Mouse (Mus musculus) activated CD4-positive, CD25-positive, alpha-beta regulatory T cell, adult 4 months (primary cell): ENCODE measurements around the gene Cox17. TPM values are rescaled to one million over a fixed set of nuclear protein-coding genes. Genes with fewer than 3 reads are reported as not detected.

Experiments used
- ATAC-seq: one replicate; pipeline ENCODE4 v1.8.0; 2017
- polyA plus RNA-seq, 2 experiments: library from polyadenylated mRNA; unstranded; fragments of 100-300 nt; shearing (Covaris generic); gene quantifications; one replicate each; pipeline ENCODE4 v1.2.1; 2017

The Cox17 gene
- polyA plus RNA-seq, 2 experiments from 2014 or later, result 254 to 296 TPM

DNA sequence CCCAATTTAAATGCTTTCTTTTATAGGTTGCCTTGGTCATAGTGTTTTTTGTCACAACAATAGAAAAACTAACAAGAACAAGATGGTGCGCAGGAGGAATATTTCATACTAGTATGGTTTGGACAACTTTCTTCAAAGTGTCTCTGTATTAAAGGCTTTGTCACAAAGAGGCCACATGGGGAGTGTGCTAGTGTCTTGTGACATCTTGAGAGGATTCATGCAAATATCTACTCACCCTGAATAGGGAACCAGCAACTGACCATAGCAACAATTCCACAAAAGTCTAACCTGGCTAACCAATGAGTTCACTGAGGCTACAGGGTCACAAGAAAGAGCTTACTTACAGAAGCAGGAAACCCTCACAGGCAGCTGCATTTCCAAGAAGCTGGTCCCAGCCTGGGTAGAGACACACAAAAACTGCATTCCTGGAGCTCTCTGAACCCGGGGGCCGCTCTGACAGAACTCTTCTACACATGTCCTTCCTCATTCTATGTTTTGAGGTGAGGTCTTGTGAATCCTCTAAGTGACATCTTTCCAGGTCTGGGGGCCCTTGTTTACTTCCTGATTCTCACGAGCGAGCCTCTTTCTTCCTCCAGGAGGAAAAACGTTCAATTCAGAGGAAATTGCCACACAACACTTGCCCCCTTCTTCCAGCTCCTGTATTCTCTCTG, 48.4 kb downstream of the Cox17 start:
- no peak for ATAC-seq

DNA sequence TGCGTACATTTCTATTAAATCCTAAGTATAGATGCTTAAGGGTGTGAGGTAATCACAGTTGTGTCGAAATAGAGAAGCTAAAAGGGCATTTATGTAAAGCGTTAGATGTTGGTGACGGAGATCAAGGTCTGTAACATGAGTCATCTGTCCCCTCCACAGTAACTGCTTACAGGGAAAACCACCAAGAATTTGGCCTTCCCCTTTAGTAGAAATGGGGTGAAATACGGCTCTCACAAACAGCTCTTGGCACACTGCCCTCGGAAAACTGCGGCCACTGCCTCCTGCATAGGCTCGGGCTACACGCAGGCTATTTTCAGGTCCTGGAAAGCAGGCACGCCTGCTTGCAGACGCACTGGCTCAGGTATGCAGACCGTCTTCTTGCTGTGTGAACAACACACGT, 49.4 kb downstream of the Cox17 start:
- no peak for ATAC-seq

DNA sequence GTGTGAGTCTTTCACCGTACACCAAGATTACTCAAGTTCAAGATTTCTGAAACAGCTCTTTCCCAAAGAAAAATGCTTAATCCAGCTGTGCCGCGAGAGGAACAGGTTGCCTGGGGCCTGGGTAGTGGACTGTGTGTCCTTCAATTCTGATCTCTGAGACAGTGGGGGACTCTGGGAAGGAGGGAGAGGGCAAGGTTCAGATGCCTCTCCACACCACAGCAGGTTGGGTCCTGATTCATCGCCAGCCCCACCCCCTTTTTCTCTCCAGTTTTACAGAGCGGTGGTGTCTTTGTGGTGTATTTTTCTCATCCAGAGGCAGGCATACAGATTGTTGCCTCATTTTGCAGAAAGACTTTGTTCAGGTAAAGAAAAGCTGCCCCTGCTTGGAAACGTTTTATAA, 51.5 kb downstream of the Cox17 start:
- ATAC-seq, result no peak

DNA sequence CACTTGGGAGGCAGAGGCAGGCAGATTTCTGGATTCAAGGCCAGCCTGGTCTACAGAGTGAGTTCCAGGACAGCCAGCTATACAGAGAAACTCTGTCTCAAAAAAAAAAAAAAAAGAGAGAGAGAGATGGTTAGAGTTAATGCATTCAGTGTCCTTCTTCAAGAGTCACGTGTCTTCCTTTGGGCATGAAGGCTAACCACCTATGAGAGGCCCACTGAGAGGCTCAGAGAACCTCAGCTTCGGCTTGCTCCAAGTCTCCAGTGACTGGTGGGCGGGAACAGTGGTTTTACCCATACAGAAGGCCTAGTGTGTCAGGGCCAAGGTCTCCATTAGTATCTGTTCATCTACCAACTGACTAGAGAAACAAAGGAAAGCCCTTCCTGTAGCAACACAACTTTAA, 52.3 kb downstream of the Cox17 start:
- no peak for ATAC-seq

DNA sequence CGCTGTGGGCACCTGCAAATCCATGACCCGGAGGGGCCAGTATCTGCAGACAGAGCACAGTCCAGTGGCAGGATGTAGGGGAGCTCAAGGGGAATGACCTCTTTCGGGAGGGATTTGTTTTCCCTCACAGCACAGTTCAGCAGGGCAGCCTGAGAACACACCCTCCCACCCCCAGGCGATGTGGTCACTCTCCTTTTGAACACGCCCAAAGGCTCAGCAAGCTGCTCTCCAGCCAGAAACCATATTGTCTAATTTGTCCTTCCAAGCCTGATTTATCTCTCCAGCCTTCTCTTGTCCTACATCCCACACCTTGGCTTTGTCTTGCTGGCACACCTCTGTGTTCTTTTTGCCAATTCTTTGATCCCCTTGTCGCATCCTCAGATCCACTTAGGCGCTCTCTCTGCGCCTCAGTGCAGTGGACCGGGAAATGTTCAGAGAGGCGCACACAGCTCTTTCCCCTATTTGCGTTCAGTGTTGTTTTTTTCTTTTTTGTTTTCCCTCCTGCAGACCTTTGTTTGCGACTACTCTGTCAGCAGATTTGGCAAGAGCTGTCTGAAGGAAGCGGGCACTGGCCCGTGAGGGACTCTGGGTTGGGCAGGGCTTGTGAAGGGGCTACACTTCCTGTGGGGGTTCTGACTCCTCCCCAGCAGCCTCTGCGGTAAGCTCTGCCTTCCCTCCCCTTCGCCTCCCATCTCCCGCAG, 52.9 kb downstream of the Cox17 start:
- ATAC-seq, result peak; percentile 32

DNA sequence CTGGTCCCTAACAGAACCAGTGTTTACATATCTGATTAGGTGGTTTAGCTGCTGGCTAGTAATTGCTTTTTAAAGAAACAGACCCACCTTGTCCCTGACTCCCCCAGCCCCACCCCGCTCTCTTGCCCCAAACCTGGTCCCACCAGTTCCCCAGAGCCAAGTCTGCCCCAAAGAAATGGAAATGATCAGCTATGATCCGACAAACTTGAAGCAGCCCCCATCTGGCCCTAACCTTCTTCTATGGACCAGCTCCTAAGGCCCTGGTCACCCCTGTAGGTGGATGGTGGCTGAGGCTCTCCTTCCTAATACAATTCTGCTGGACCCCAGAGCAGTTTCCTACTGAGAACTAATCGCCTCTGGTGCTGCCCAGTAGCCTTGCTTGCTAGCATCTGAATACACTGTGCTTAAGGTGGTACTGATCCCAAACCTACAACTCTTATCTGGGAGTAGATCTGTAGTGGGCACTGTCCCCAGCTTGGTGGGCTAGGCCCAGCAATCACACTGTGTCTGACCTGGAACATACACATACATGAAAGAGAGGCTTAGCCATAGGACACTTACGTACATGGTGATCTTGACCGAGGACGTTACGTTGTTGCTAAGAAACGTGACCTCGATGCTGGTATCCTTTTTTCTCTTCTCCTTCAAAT, 53.6 kb downstream of the Cox17 start:
- ATAC-seq, result no peak

DNA sequence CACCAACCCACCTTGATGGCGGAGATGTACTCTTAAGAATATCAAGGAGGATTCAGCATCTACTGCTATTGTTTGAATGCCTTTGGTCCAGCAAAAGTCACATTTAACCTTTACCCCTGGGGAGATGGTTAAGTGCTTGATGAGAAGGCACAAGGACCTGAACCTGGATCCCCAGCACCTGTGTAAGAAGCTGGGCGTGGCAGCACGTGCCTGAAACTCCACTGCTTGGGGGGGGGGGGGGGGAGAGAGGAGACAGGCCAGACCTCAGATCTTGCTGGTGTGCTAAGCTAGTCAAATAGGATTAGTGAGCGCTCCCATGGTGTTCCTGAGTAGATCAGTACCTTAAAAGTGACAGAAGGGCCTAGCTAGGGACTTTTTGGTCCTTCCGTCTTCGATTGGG, 54.7 kb downstream of the Cox17 start:
- ATAC-seq, result no peak

Other genes with a start within 250 kb of the Cox17 start
- gene Nr1i2, start 52.2 kb upstream of the Cox17 start, polyA plus RNA-seq, result not detected
- under 1 TPM in 1 of 2 experiments, not detected in 1; 0.61 TPM for gene Maats1, start 4.8 kb upstream of the Cox17 start, polyA plus RNA-seq
- not detected for gene Gm21987, start within 50 bp of the Cox17 start, polyA plus RNA-seq
- gene Popdc2, start 15.2 kb downstream of the Cox17 start, polyA plus RNA-seq, result 1 to 10 TPM; 5.8 to 6.1 TPM
- not detected for gene Pla1a, start 86.2 kb downstream of the Cox17 start, polyA plus RNA-seq
- gene Adprh, start 105.7 kb downstream of the Cox17 start, polyA plus RNA-seq, result 10 to 100 TPM; 47.4 to 51.6 TPM
- gene Cd80, start 108.6 kb downstream of the Cox17 start, polyA plus RNA-seq, result 1 to 10 TPM; 3.8 to 4.3 TPM
- gene Timmdc1, start 175.7 kb downstream of the Cox17 start, polyA plus RNA-seq, result 10 to 100 TPM; 11.4 to 15.4 TPM
- 10 to 100 TPM; 32.4 to 38.7 TPM for gene Poglut1, start 203.3 kb downstream of the Cox17 start, polyA plus RNA-seq
- gene Tmem39a, start 211.7 kb downstream of the Cox17 start, polyA plus RNA-seq, result 10 to 100 TPM; 33.5 to 37.3 TPM